Comparison of ENCODE assay signal across 9 mouse cellular contexts in the genomic region with DNA sequence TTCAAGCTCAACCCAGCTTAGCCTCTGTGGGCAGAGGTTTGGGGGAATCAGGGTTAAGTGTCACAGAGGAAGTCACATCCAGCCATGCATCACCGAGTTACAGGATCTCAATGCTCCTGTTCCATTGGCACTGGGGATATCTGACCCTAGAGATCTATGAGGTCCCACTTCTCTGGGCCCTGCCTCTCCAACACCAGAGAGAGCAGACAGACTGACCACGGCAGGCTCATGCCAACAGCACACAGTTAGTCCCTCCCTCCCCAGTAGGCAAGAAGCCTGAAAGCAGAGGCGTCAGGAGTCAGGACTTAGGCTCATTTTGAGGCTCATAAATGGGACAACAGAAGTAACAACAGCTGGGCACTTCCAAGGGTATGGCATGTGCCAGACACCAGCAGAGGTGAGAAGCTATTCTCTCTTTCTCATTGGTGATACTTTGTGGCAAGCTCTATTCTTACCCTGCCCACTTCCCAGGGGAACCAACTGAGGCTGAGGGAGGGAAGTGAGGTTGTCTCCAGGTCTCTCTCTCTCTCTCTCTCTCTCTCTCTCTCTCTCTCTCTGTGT. TPM values are rescaled to one million over a fixed set of nuclear protein-coding genes. Genes with fewer than 3 reads are reported as not detected.
DNase-seq lines count a peak whose midpoint lies in the region; ATAC-seq and TF ChIP-seq lines count a peak whose summit lies in the region.
"Had no signal": no experiment of that assay in that cellular context is flagged by ENCODE, and none has a peak within 500 bp of the region (broad histone marks: within the 10 kb centered on the region; RNA-seq: fewer than 3 reads in every experiment).

No protein-coding gene starts in this region.

- TF ChIP-seq CTCF in cerebellum, adult 2 months (IDR thresholded peaks at IDR 0.05; ENCODE audit: borderline replicate concordance, insufficient read depth, low read depth, low read length): no peak

- peak overlapping the region; percentile 7 for H3K4me3 ChIP-seq in cerebellum, adult 2 months (replicated peaks; ENCODE audit: insufficient read depth, low read depth, low read length)
- peak overlapping the region; percentile 62 for H3K4me3 ChIP-seq in megakaryocyte, embryonic 14.5 days (replicated peaks)
- H3K4me3 ChIP-seq in limb, embryonic 13.5 days: no peak overlapping the region
- H3K4me3 ChIP-seq in stomach, embryonic 15.5 days (replicated peaks): no peak overlapping the region

- TF ChIP-seq POLR2A in cerebellum, adult 2 months (IDR thresholded peaks at IDR 0.05; ENCODE audit: borderline replicate concordance, insufficient read depth, low read length): no peak

- H3K27ac ChIP-seq in cerebellum, adult 2 months (ENCODE audit: insufficient read depth, low read length): peak overlapping the region; percentile 97
- peak overlapping the region; percentile 85 for H3K27ac ChIP-seq in limb, embryonic 13.5 days
- H3K27ac ChIP-seq in stomach, embryonic 15.5 days: peak overlapping the region; percentile 83

- no peak for DNase-seq in cerebellum, adult 2 months
- DNase-seq in cerebellum, postnatal 4 days (ENCODE audit: low spot score in 2 of 2): no peak
- DNase-seq in urinary bladder, adult 18-20 months (ENCODE audit: low spot score in 2 of 2): no peak
- no peak for DNase-seq in thymus, postnatal 4 days

- 0% methylated on average over 3 of the region's 3 CpGs for WGBS in cerebellum, adult 2 months
- WGBS in limb, embryonic 13.5 days: 44% methylated on average over 3 of the region's 3 CpGs
- 55% methylated on average over 3 of the region's 3 CpGs for WGBS in stomach, embryonic 15.5 days

- H3K4me2 ChIP-seq in limb, embryonic 13.5 days (replicated peaks): peak overlapping the region; percentile 5
- H3K4me2 ChIP-seq in stomach, embryonic 15.5 days: peak overlapping the region; percentile 34

- no peaks in the 10 kb centered on the region for H3K9me3 ChIP-seq in megakaryocyte, embryonic 14.5 days
- H3K9me3 ChIP-seq in limb, embryonic 13.5 days: no peaks in the 10 kb centered on the region
- no peaks in the 10 kb centered on the region for H3K9me3 ChIP-seq in stomach, embryonic 15.5 days

- H3K36me3 ChIP-seq in megakaryocyte, embryonic 14.5 days (replicated peaks; ENCODE audit: low read length): peaks cover 36% of the 10 kb centered on the region
- peaks cover 21% of the 10 kb centered on the region for H3K36me3 ChIP-seq in limb, embryonic 13.5 days
- no peaks in the 10 kb centered on the region for H3K36me3 ChIP-seq in stomach, embryonic 15.5 days

- H3K27me3 ChIP-seq in cerebellum, adult 2 months (ENCODE audit: control insufficient read depth, insufficient read depth, low read length): no peaks in the 10 kb centered on the region
- no peaks in the 10 kb centered on the region for H3K27me3 ChIP-seq in megakaryocyte, embryonic 14.5 days (replicated peaks)
- H3K27me3 ChIP-seq in limb, embryonic 13.5 days: no peaks in the 10 kb centered on the region
- no peaks in the 10 kb centered on the region for H3K27me3 ChIP-seq in stomach, embryonic 15.5 days (replicated peaks)

- H3K4me1 ChIP-seq in cerebellum, adult 2 months (ENCODE audit: control insufficient read depth, insufficient read depth, low read length): peaks cover 82% of the 10 kb centered on the region
- peaks cover 90% of the 10 kb centered on the region for H3K4me1 ChIP-seq in megakaryocyte, embryonic 14.5 days
- H3K4me1 ChIP-seq in limb, embryonic 13.5 days: peaks cover 91% of the 10 kb centered on the region
- H3K4me1 ChIP-seq in stomach, embryonic 15.5 days: peaks cover 88% of the 10 kb centered on the region

- H3K9ac ChIP-seq in limb, embryonic 13.5 days: 0 out of 2 replicates have a peak overlapping the region, but pooled peaks have one; percentile 31
- H3K9ac ChIP-seq in stomach, embryonic 15.5 days: no peak overlapping the region

- ATAC-seq in megakaryocyte, adult 5-6 weeks (ENCODE audit: poor library complexity, severe bottlenecking): no peak
- ATAC-seq in limb, embryonic 13.5 days (ENCODE audit: low FRiP score, low read depth): no peak
- no peak for ATAC-seq in stomach, embryonic 15.5 days (ENCODE audit: insufficient read depth, low FRiP score, low read depth)

RNA-seq across cellular contexts. Expression of a gene that starts 9.2 kb away (rescaled TPM):
- 38.3 and 50.1 TPM in 2 replicates for polyA plus RNA-seq in cerebellum, adult 2 months (2012; rRNA removed)
- 3.8 and 5.8 TPM in 2 replicates for polyA plus RNA-seq in megakaryocyte, embryonic 14.5 days (2012; ENCODE audit: insufficient read depth, low replicate concordance)
- 1.1 and 1.3 TPM in 2 replicates for total RNA-seq in megakaryocyte, adult 5-6 weeks (2015)
- 1.6 and 1.7 TPM in 2 replicates for total RNA-seq in megakaryocyte, adult 5-6 weeks (2017)
- 4.1 and 4.2 TPM in 2 replicates for polyA plus RNA-seq in limb, embryonic 13.5 days (2015; fragmentation: Nextera tagmentation; extraction: Ambion mirVana)
- 3.6 and 4.2 TPM in 2 replicates for polyA plus RNA-seq in stomach, embryonic 15.5 days (2015; fragmentation: Nextera tagmentation; extraction: Ambion mirVana)

RNA-seq across cellular contexts. Expression of a gene that starts 17.0 kb away (rescaled TPM):
- 6.0 and 7.1 TPM in 2 replicates for polyA plus RNA-seq in cerebellum, adult 2 months (2012; rRNA removed)
- not detected in 2 replicates for polyA plus RNA-seq in megakaryocyte, embryonic 14.5 days (2012; ENCODE audit: insufficient read depth, low replicate concordance)
- total RNA-seq in megakaryocyte, adult 5-6 weeks (2015): not detected in 2 replicates
- not detected in 2 replicates for total RNA-seq in megakaryocyte, adult 5-6 weeks (2017)
- polyA plus RNA-seq in limb, embryonic 13.5 days (2015; fragmentation: Nextera tagmentation; extraction: Ambion mirVana): not detected in 2 replicates
- polyA plus RNA-seq in stomach, embryonic 15.5 days (2015; fragmentation: Nextera tagmentation; extraction: Ambion mirVana): not detected in 2 replicates
- total RNA-seq: left cerebral cortex, postnatal 14 days had no signal

Comparison
In these comparisons a context has a peak if more than half of its experiments do, and no peak if none do; other contexts are left out.
1. H3K4me3 ChIP-seq: peak in cerebellum, adult 2 months (single experiment) and megakaryocyte, embryonic 14.5 days (single experiment); none in limb, embryonic 13.5 days (single experiment) and stomach, embryonic 15.5 days (single experiment).
2. Peak in every context shown above with its lines, with median percentiles within 50 percentile points of each other: H3K27ac ChIP-seq.